9 mouse cellular contexts compared by ENCODE assay signal in genomic region chr10:79638486-79639204, GRCm38 (mm10). TPM values are rescaled to one million over a fixed set of nuclear protein-coding genes. Genes with fewer than 3 reads are reported as not detected.
A peak's percentile ranks its signal among the peaks of the same experiment; 100 is the strongest.
DNase-seq lines count a peak whose midpoint lies in the region; ATAC-seq and TF ChIP-seq lines count a peak whose summit lies in the region.
"Had no signal": no experiment of that assay in that cellular context is flagged by ENCODE, and none has a peak within 500 bp of the region (broad histone marks: within the 10 kb centered on the region; RNA-seq: fewer than 3 reads in every experiment).

No protein-coding gene starts in this region.

- ATAC-seq in lung, embryonic 14.5 days (ENCODE audit: insufficient read depth), result peak; percentile 49
- peak; percentile 24; the same call in 1 of the 2 replicates for ATAC-seq in midbrain, embryonic 13.5 days

- no peaks in the 10 kb centered on the region for H3K36me3 ChIP-seq in lung, embryonic 14.5 days (ENCODE audit: insufficient read depth)
- no peaks in the 10 kb centered on the region for H3K36me3 ChIP-seq in midbrain, embryonic 13.5 days

- peaks cover 20% of the 10 kb centered on the region; the same call in 1 of the 2 replicates for H3K27me3 ChIP-seq in lung, embryonic 14.5 days (ENCODE audit: insufficient read depth, low read length)
- H3K27me3 ChIP-seq in midbrain, embryonic 13.5 days, result peaks cover 36% of the 10 kb centered on the region

- H3K9me3 ChIP-seq in lung, embryonic 14.5 days (ENCODE audit: low read depth, low read length), result no peaks in the 10 kb centered on the region
- no peaks in the 10 kb centered on the region for H3K9me3 ChIP-seq in midbrain, embryonic 13.5 days

- H3K4me2 ChIP-seq in lung, embryonic 14.5 days, result peak overlapping the region; percentile 93
- H3K4me2 ChIP-seq in midbrain, embryonic 13.5 days (replicated peaks), result peak overlapping the region; percentile 66

- WGBS in lung, embryonic 14.5 days, result 5% methylated on average over 23 of the region's 23 CpGs
- 4% methylated on average over 23 of the region's 23 CpGs for WGBS in midbrain, embryonic 13.5 days

- H3K4me3 ChIP-seq in lung, embryonic 14.5 days (ENCODE audit: low read depth, low read length), result peak overlapping the region; percentile 74; the same call in 1 of the 2 replicates
- peak overlapping the region; percentile 75 for H3K4me3 ChIP-seq in midbrain, embryonic 13.5 days (replicated peaks)

- 0 out of 2 replicates have a peak overlapping the region, but pooled peaks have one; percentile 13 for H3K9ac ChIP-seq in lung, embryonic 14.5 days
- H3K9ac ChIP-seq in midbrain, embryonic 13.5 days (replicated peaks), result peak overlapping the region; percentile 87

- TF ChIP-seq CTCF in lung, embryonic 14.5 days (IDR thresholded peaks at IDR 0.05; ENCODE audit: low read depth), result no peak

- peak; percentile 67 for DNase-seq in lung, embryonic 14.5 days
- DNase-seq in lung, postnatal 36 days, result no peak
- peak; percentile 51 to 64 for DNase-seq in cerebellum, postnatal 36 days
- peak; percentile 44 to 58 for DNase-seq in heart, adult 18-20 months
- DNase-seq in kidney, postnatal 4 days, result peak; percentile 50 to 66
- peak; percentile 83 for DNase-seq in testis, postnatal 10 days (ENCODE audit: low spot score)
- no peak for DNase-seq in thymus, postnatal 0 days (ENCODE audit: low spot score)

- 0 out of 2 replicates have a peak overlapping the region, but pooled peaks have one; percentile 2 for H3K27ac ChIP-seq in lung, embryonic 14.5 days (ENCODE audit: low read depth)
- peak overlapping the region; percentile 42; the same call in 1 of the 2 replicates for H3K27ac ChIP-seq in midbrain, embryonic 13.5 days

- peaks cover 7% of the 10 kb centered on the region; the same call in 1 of the 2 replicates for H3K4me1 ChIP-seq in lung, embryonic 14.5 days (ENCODE audit: insufficient read depth)
- H3K4me1 ChIP-seq in midbrain, embryonic 13.5 days (replicated peaks), result peaks cover 23% of the 10 kb centered on the region

RNA-seq across cellular contexts. Expression of gene Shc2, which starts 0.9 kb away (rescaled TPM):
- polyA plus RNA-seq in lung, embryonic 14.5 days (2014; fragmentation: Nextera tagmentation; extraction: Ambion mirVana), result 5.8 and 7.1 TPM in 2 replicates
- 1 to 10 TPM; 1.3 to 1.5 TPM for total RNA-seq in heart, adult 18-20 months (2021)
- polyA plus RNA-seq in midbrain, embryonic 13.5 days (2015; fragmentation: Nextera tagmentation; extraction: Ambion mirVana), result 18.4 and 20.5 TPM in 2 replicates
- polyA plus RNA-seq in thymus, postnatal 0 days (2015; fragmentation: Nextera tagmentation; extraction: Ambion mirVana), result 0.24 and 0.26 TPM in 2 replicates

RNA-seq across cellular contexts. Expression of gene Odf3l2, which starts 6.9 kb away (rescaled TPM):
- not detected in 2 replicates for polyA plus RNA-seq in lung, embryonic 14.5 days (2014; fragmentation: Nextera tagmentation; extraction: Ambion mirVana)
- total RNA-seq in heart, adult 18-20 months (2021), result not detected
- polyA plus RNA-seq in midbrain, embryonic 13.5 days (2015; fragmentation: Nextera tagmentation; extraction: Ambion mirVana), result 0.27 TPM in 1 of 2 replicates, not detected in the other
- polyA plus RNA-seq in thymus, postnatal 0 days (2015; fragmentation: Nextera tagmentation; extraction: Ambion mirVana), result 0.10 TPM in 1 of 2 replicates, not detected in the other

RNA-seq across cellular contexts. Expression of gene C2cd4c, which starts 24.8 kb away (rescaled TPM):
- polyA plus RNA-seq in lung, embryonic 14.5 days (2014; fragmentation: Nextera tagmentation; extraction: Ambion mirVana), result not detected in 2 replicates
- total RNA-seq in heart, adult 18-20 months (2021), result under 1 TPM in 1 of 2 experiments, not detected in 1; 0.10 TPM
- polyA plus RNA-seq in midbrain, embryonic 13.5 days (2015; fragmentation: Nextera tagmentation; extraction: Ambion mirVana), result 0.24 and 0.28 TPM in 2 replicates
- not detected in 2 replicates for polyA plus RNA-seq in thymus, postnatal 0 days (2015; fragmentation: Nextera tagmentation; extraction: Ambion mirVana)

RNA-seq across cellular contexts. Expression of gene Madcam1, which starts 25.7 kb away (rescaled TPM):
- 0.93 and 1.2 TPM in 2 replicates for polyA plus RNA-seq in lung, embryonic 14.5 days (2014; fragmentation: Nextera tagmentation; extraction: Ambion mirVana)
- under 1 TPM in 1 of 2 experiments, not detected in 1; 0.21 TPM for total RNA-seq in heart, adult 18-20 months (2021)
- 0.50 and 0.90 TPM in 2 replicates for polyA plus RNA-seq in midbrain, embryonic 13.5 days (2015; fragmentation: Nextera tagmentation; extraction: Ambion mirVana)
- polyA plus RNA-seq in thymus, postnatal 0 days (2015; fragmentation: Nextera tagmentation; extraction: Ambion mirVana), result 2.4 and 3.4 TPM in 2 replicates
- total RNA-seq: layer of hippocampus, postnatal 25 days had no signal

RNA-seq across cellular contexts. Expression of gene Tpgs1, which starts 30.5 kb away (rescaled TPM):
- polyA plus RNA-seq in lung, embryonic 14.5 days (2014; fragmentation: Nextera tagmentation; extraction: Ambion mirVana), result 56.4 and 62.4 TPM in 2 replicates
- total RNA-seq in heart, adult 18-20 months (2021), result 10 to 100 TPM; 15.5 to 18.0 TPM
- 80.8 and 84.1 TPM in 2 replicates for polyA plus RNA-seq in midbrain, embryonic 13.5 days (2015; fragmentation: Nextera tagmentation; extraction: Ambion mirVana)
- polyA plus RNA-seq in thymus, postnatal 0 days (2015; fragmentation: Nextera tagmentation; extraction: Ambion mirVana), result 56.0 and 58.2 TPM in 2 replicates

Comparison
In these comparisons a context has a peak if more than half of its experiments do, and no peak if none do; other contexts are left out.
1. DNase-seq: peak in lung, embryonic 14.5 days (single experiment), cerebellum, postnatal 36 days (2 of 2), heart, adult 18-20 months (2 of 2), kidney, postnatal 4 days (2 of 2) and testis, postnatal 10 days (single experiment); none in lung, postnatal 36 days (single experiment) and thymus, postnatal 0 days (single experiment).